Mouse (Mus musculus) embryonic facial prominence, embryonic 13.5 days (tissue): ENCODE measurements around the gene Aasdhppt. TPM values are rescaled to one million over a fixed set of nuclear protein-coding genes. Genes with fewer than 3 reads are reported as not detected.

Experiments used
- ATAC-seq: fragments of 200-750 bp; cut with Nextera tagmentation; 2 replicates; pipeline ENCODE4 v1.8.0; 2017; ENCODE audit warnings: low read depth; ENCODE audit not compliant: insufficient number of reproducible peaks, insufficient read depth, low FRiP score, low TSS enrichment
- H3K27ac ChIP-seq: fragments of 300-500 bp; sonication (generic); 2 replicates; pipeline ENCODE4 v1.5.1; 2015; ENCODE audit warnings: moderate library complexity, mild to moderate bottlenecking, inconsistent platforms
- H3K27me3 ChIP-seq: fragments of 300-500 bp; sonication (generic); 2 replicates; pipeline ENCODE4 v1.6.1; 2015; ENCODE audit warnings: mild to moderate bottlenecking, inconsistent platforms
- H3K36me3 ChIP-seq: fragments of 300-500 bp; sonication (generic); 2 replicates; pipeline ENCODE4 v1.6.1; 2015; ENCODE audit warnings: mild to moderate bottlenecking, inconsistent platforms
- H3K4me1 ChIP-seq: fragments of 300-500 bp; sonication (generic); 2 replicates; pipeline ENCODE4 v1.6.1; 2015; ENCODE audit warnings: inconsistent platforms
- H3K4me2 ChIP-seq: fragments of 300-500 bp; sonication (generic); 2 replicates; pipeline ENCODE4 v1.6.1; 2015; ENCODE audit warnings: moderate library complexity, mild to moderate bottlenecking, inconsistent platforms
- H3K4me3 ChIP-seq: fragments of 300-500 bp; sonication (generic); 2 replicates; pipeline ENCODE4 v1.5.1; 2015; ENCODE audit warnings: mild to moderate bottlenecking, inconsistent platforms
- H3K9ac ChIP-seq: fragments of 300-500 bp; sonication (generic); 2 replicates; pipeline ENCODE4 v1.6.1; 2015; ENCODE audit warnings: mild to moderate bottlenecking, inconsistent platforms
- H3K9me3 ChIP-seq: fragments of 300-500 bp; sonication (generic); 2 replicates; pipeline ENCODE4 v1.6.1; 2016; ENCODE audit warnings: inconsistent platforms
- WGBS: fragments of 180-500 bp; shearing (Covaris S2); methylation state at CpG from one replicate; pipeline ENCODE4 v1.1.7; 2015; ENCODE audit warnings: mixed read lengths; 5-methylcytosine and 5-hydroxymethylcytosine counted together
- polyA plus RNA-seq: library from polyadenylated mRNA; unstranded; fragments of >200 nt; fragmentation: Nextera tagmentation; extraction: Ambion mirVana; gene quantifications from 2 replicates; pipeline ENCODE4 v1.2.1, GENCODE M21; 2015

Aasdhppt gene
- 39.2 and 41.9 TPM in 2 replicates for polyA plus RNA-seq

DNA sequence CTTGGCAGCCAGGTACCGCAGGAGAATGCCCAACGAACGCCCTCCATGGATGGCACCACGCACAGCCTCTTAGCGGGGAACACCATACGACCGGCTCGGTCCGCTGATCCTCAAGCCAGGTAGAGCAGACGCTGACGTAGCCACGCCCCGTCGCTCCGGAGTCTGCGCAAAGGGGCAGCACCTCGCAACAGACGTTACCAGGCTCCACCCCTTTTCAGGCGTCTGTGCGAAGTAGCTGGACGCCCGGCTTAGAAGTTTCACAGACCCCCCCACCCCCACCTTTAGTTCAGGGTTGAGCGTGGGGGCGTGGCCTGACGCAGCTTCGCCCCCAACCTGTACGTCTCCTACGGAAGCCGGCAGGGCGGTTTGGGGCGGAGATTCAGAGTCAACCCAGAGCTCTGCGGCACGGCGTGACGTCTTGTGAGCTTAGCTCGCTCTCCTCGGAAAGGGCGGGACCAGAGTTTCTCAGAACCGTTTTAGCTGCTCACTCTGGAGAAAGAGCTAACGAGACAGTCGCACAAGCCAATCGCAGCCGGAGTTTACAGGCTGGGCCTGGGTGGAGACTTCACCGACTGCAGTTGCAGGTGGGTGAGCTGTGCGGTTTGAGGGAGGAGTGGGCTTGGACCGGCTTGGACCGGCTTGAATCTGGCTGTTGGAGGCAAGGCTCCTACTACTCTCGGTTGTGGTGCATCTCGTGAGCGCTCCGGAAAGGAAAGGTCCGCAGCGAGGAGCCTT, at the start of gene Aasdhppt, which contains the start of gene Kbtbd3:
Aasdhppt (minus strand) TSS at position 121 of the 735 bp plus-strand sequence.
Kbtbd3 (plus strand) TSS at position 483 of the 735 bp plus-strand sequence.
- H3K4me3 ChIP-seq, result peak within 1 kb of the TSS; percentile 72
- ATAC-seq, result peak; percentile 98
- H3K4me1 ChIP-seq, result peaks cover 11% of the 10 kb centered on the region
- H3K4me2 ChIP-seq, result peak within 1 kb of the TSS; percentile 73
- H3K9ac ChIP-seq, result peak within 1 kb of the TSS; percentile 87
- WGBS, result under 1% methylated on average over 53 of the region's 53 CpGs
- no peaks in the 10 kb centered on the region for H3K27me3 ChIP-seq
- H3K9me3 ChIP-seq, result no peaks in the 10 kb centered on the region
- H3K36me3 ChIP-seq, result 0 out of 2 replicates have a peak, but pooled peaks cover 4% of the 10 kb centered on the region
- peak within 1 kb of the TSS; percentile 96 for H3K27ac ChIP-seq

DNA sequence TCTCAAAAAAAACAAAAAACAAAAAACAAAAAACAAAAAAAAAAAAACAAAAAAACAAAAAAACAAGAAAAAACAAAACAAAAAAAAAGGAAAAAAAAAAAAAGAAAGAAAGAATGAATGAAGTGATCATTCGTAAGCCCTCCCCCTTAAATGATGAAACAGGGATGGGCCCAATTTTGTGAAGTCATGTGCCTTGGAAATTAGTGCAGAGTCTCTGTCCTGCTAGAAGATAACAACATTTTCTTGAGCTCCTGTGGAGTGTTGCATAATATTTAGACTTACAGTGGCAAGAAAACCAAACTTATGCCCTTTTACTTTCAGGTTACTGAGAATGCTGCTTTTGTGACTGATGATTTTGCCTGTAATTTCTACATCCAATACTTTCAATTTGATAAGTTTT, 43.9 kb upstream of the Aasdhppt start:
- WGBS, result 81% methylated on average over 1 of the region's 1 CpGs
- Histone ChIP-seq H3K27ac (no peak overlapping the region), H3K9ac (no peak overlapping the region), H3K27me3 (no peaks in the 10 kb centered on the region), H3K4me3 (no peak overlapping the region), H3K36me3 (no peaks in the 10 kb centered on the region), H3K9me3 (no peaks in the 10 kb centered on the region), H3K4me1 (no peaks in the 10 kb centered on the region), H3K4me2 (no peak overlapping the region)
- no peak for ATAC-seq

DNA sequence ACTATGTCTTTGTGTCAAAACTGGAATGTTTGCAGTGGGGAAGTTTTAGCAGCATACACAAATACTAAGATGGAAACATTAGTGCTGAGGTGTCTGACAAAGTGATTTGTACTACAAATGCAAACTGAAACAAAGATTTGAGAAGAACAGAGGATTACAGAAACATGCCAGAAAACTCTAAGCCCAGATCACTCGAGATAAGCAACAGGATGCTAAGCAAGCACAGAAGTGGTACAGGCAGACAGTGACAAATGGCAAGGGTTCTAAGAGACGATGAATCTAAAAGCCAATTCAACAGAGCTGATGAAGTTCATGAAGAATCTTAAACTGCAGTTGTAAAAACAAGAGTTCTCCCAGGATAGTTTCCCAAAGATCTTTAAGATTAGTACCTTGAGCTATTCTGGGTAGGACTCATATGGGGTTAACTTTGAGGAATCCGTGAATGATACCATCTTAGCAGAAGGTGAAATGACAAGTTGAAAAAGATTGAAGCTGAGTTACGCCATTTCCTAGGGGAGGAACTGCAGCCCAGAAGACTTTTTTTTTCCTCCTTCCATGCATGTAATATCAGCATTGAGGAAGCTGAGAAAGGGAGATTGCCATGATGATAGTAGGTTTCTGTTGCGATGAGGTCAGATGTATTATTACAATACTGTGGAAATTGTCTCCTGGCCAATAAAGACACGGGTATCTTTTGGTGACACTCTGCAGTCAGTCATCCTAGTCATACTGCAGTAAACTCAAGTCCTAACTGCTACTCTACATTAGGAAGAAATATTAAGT, 9.9 kb upstream of the Aasdhppt start:
- Histone ChIP-seq H3K4me2 (no peak overlapping the region), H3K9me3 (0 out of 2 replicates have a peak, but pooled peaks cover 4% of the 10 kb centered on the region), H3K9ac (no peak overlapping the region), H3K27ac (no peak overlapping the region), H3K27me3 (no peaks in the 10 kb centered on the region), H3K4me3 (no peak overlapping the region), H3K36me3 (no peaks in the 10 kb centered on the region), H3K4me1 (no peaks in the 10 kb centered on the region)
- ATAC-seq, result no peak
- 88% methylated on average over 6 of the region's 6 CpGs for WGBS

DNA sequence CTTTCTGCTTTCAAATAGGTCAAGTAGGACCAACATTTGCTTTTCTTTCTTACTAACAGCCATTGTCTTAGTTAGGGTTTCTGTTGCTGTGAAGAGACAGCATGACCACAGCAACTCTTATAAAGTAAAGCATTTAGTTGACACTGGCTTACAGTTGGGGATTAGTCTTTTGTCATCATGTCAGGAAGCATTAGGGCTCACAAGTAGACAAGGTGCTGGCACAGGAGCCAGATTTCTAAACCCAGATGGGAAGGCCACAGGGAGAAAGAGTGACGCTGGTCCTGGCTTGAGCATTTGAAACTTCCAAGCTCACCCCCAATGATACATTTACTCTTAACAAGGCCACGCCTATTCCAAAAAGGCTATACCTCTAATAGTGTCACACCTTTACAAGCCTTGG, 6.5 kb upstream of the Aasdhppt start:
- H3K4me2 ChIP-seq, result no peak overlapping the region
- H3K4me1 ChIP-seq, result peaks cover 2% of the 10 kb centered on the region; the same call in 1 of the 2 replicates
- H3K9me3 ChIP-seq, result no peaks in the 10 kb centered on the region
- H3K4me3 ChIP-seq, result no peak overlapping the region
- H3K9ac ChIP-seq, result no peak overlapping the region
- no peak overlapping the region for H3K27ac ChIP-seq
- H3K27me3 ChIP-seq, result no peaks in the 10 kb centered on the region
- no peak for ATAC-seq
- WGBS, result 92% methylated on average over 2 of the region's 2 CpGs
- H3K36me3 ChIP-seq, result no peaks in the 10 kb centered on the region

DNA sequence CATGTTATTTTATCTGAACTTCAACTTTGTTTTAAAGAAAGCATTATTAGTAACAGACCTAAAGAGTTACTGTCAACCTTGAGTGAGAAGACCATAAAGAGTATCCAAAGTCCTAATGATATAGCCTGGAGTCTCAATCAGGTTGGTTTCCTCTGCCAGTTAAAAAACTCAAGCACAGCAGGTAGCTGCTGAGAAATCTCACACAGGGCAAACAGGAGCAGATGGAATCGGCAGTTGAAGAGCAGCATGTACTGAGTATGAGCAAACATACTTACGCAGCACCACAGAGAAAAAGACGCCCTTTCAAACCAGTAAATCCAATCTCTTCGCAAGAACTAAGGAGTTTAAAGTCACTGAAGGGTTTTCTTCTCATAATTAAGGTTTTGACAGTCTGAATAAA, 4.7 kb upstream of the Aasdhppt start:
- H3K4me2 ChIP-seq, result no peak overlapping the region
- no peaks in the 10 kb centered on the region for H3K9me3 ChIP-seq
- H3K27me3 ChIP-seq, result no peaks in the 10 kb centered on the region
- WGBS, result 88% methylated on average over 4 of the region's 4 CpGs
- H3K36me3 ChIP-seq, result no peaks in the 10 kb centered on the region
- H3K4me1 ChIP-seq, result peaks cover 7% of the 10 kb centered on the region
- H3K4me3 ChIP-seq, result no peak overlapping the region
- no peak for ATAC-seq
- no peak overlapping the region for H3K9ac ChIP-seq
- no peak overlapping the region for H3K27ac ChIP-seq

DNA sequence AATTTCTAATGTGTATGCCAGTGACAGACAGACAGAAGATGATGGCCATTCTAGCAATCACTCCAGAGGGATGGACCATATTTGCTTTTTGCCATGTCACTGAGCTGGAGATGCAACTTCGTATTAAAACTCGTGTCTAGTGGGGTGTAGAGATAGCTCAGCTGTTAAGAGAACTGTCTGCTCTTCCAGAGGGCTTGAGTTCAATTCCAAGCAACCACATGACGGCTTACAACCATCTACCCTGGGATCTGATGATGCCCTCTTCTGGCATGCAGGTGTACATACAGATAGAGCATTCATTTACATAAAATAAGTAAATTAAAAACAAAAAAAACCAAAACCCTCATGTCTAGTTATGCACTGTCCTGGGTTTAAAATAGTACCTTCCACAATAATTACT, 1.9 kb upstream of the Aasdhppt start:
- Histone ChIP-seq H3K9ac (no peak overlapping the region), H3K9me3 (no peaks in the 10 kb centered on the region), H3K27me3 (no peaks in the 10 kb centered on the region), H3K36me3 (no peaks in the 10 kb centered on the region), H3K4me3 (no peak overlapping the region), H3K4me1 (peaks cover 11% of the 10 kb centered on the region), H3K27ac (no peak overlapping the region), H3K4me2 (no peak overlapping the region)
- WGBS, result 89% methylated on average over 3 of the region's 3 CpGs
- no peak for ATAC-seq

DNA sequence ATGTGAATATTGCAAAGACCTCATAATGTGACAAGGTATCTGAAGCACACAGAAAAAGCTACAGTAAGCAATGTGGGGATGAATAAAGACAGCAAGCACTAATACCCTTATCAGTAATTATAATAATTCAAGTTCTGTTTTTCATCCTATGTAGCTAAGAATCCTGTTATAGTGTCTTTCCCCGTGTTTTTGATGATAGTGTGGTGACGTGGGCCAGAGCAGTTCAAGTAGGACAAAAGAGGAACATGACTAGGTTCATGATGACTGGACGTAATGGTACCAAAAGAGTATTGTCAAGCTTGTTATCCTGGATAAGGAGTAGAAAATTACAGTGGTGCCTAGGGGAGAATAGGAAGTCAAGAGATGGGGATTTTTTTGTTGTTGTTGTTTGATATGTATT, 1.4 kb upstream of the Aasdhppt start:
- peaks cover 11% of the 10 kb centered on the region for H3K4me1 ChIP-seq
- ATAC-seq, result no peak
- peak overlapping the region; percentile 87; the same call in 1 of the 2 replicates for H3K9ac ChIP-seq
- H3K9me3 ChIP-seq, result no peaks in the 10 kb centered on the region
- H3K36me3 ChIP-seq, result 0 out of 2 replicates have a peak, but pooled peaks cover 2% of the 10 kb centered on the region
- no peak overlapping the region for H3K27ac ChIP-seq
- H3K27me3 ChIP-seq, result no peaks in the 10 kb centered on the region
- WGBS, result 72% methylated on average over 3 of the region's 3 CpGs
- peak overlapping the region; percentile 72 for H3K4me3 ChIP-seq
- peak overlapping the region; percentile 73 for H3K4me2 ChIP-seq

DNA sequence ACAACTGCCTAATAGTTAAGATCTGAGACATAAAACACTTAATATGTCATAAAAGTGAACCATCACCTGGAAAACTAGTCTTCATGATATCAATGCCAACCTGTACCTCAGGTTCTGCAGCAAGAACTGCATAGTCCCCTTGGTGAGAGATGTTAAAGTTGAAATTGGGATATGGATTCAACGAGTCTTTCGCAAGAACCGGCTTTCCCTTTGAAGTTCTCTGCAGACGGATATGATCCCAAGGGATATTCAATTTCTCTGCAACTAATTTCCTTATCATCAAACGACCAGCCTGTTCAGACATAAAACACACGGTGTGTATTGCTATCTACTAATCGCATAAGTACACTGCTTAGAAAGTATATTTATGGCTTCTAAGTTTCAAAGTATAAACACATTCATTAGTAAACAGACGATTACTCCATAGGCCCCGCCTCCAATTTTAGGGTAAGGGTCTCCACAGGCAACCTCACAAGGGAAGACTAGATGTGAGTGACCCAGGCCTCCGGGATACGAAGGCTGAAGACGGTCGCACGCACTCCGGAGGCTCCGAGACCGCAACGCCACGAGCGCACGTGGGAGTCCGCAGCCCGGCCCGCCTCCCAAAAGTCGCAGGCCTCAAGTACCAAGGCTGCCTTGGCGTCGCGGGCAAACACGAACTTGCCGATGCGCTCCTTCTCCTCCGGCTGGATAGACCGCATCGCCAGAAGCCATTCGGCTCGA, 482 bp downstream of the Aasdhppt start:
- no peaks in the 10 kb centered on the region for H3K9me3 ChIP-seq
- H3K36me3 ChIP-seq, result 0 out of 2 replicates have a peak, but pooled peaks cover 4% of the 10 kb centered on the region
- peaks cover 11% of the 10 kb centered on the region for H3K4me1 ChIP-seq
- no peak; the same call in 1 of the 2 replicates for ATAC-seq
- H3K4me2 ChIP-seq, result peak overlapping the region; percentile 73
- H3K4me3 ChIP-seq, result peak overlapping the region; percentile 72
- H3K9ac ChIP-seq, result peak overlapping the region; percentile 80
- peak overlapping the region; percentile 81 for H3K27ac ChIP-seq
- under 1% methylated on average over 36 of the region's 36 CpGs for WGBS
- no peaks in the 10 kb centered on the region for H3K27me3 ChIP-seq

DNA sequence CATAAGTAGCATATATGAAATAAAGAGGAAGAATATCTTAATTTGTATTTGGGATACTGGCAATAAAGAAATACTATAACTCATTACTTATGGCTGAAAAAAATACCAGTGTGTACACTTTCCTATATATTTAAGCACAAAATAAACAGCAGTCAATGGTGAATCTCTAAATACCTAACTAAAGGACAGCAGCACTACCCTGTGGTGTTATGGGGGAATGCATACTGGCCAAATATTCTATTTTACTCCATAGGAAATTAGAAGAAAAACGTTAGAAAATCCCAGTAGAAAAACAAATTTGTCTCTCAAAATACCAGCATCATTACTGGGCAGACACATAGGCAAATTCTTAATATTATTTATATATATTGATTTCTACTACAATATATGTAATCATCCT, 4.4 kb downstream of the Aasdhppt start:
- no peaks in the 10 kb centered on the region for H3K9me3 ChIP-seq
- 57% methylated on average over 1 of the region's 1 CpGs for WGBS
- ATAC-seq, result no peak

DNA sequence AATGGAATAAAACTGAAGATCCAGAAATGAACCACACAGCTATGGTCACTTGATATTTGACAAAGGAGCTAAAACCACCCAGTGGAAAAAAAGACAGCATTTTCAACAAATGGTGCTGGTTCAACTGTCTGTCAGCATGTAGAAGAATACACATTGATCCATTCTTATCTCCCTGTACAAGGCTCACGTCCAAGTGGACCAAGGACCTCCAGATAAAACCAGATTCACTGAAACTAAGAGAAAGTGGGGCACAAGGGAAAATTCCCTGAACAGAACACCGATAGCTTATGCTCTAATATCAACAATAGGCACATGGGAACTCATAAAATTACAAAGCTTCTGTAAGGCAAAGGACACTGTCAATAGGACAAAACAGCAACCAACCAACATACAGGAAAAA, 8.8 kb downstream of the Aasdhppt start:
- no peak for ATAC-seq
- WGBS, result 92% methylated on average over 2 of the region's 2 CpGs
- Histone ChIP-seq H3K4me2 (no peak overlapping the region), H3K27me3 (no peaks in the 10 kb centered on the region), H3K4me3 (no peak overlapping the region), H3K9ac (no peak overlapping the region), H3K4me1 (no peaks in the 10 kb centered on the region), H3K36me3 (peaks cover 41% of the 10 kb centered on the region), H3K9me3 (no peaks in the 10 kb centered on the region), H3K27ac (no peak overlapping the region)

More for the DNA sequence above, 4.4 kb downstream of the Aasdhppt start:
- H3K27ac ChIP-seq, result no peak overlapping the region
- peaks cover 22% of the 10 kb centered on the region for H3K36me3 ChIP-seq
- H3K9ac ChIP-seq, result no peak overlapping the region
- no peak overlapping the region for H3K4me3 ChIP-seq
- H3K4me1 ChIP-seq, result peaks cover 4% of the 10 kb centered on the region
- H3K27me3 ChIP-seq, result no peaks in the 10 kb centered on the region
- H3K4me2 ChIP-seq, result no peak overlapping the region

DNA sequence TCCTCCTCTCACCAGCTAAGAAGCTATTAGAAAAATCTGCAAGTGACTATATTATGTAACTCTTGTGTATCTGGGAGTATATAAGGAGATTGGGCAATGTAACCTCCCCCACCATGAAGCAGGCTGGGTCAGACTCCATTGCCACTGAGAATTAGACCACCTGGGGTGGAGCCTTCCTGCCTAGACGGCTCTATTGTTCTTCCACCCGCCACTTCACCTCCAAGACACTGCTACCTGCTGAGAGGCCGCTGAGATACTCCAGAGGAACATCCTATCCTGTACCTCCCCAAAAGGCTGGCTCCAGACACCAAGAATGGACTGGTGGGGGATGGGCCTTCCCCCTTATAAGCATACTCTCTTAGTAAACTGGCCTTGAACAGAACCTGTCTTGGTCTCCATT, 25.4 kb downstream of the Aasdhppt start:
- no peaks in the 10 kb centered on the region for H3K27me3 ChIP-seq
- H3K36me3 ChIP-seq, result peaks cover 16% of the 10 kb centered on the region; the same call in 1 of the 2 replicates
- H3K9ac ChIP-seq, result no peak overlapping the region
- no peak for ATAC-seq
- no peaks in the 10 kb centered on the region for H3K4me1 ChIP-seq
- H3K4me2 ChIP-seq, result no peak overlapping the region
- no peak overlapping the region for H3K4me3 ChIP-seq
- H3K9me3 ChIP-seq, result no peaks in the 10 kb centered on the region
- 22% methylated on average over 3 of the region's 3 CpGs for WGBS
- no peak overlapping the region for H3K27ac ChIP-seq
